Mouse (Mus musculus) kidney, adult 2 months (tissue): ENCODE measurements around the gene Hsd17b1. TPM values are rescaled to one million over a fixed set of nuclear protein-coding genes. Genes with fewer than 3 reads are reported as not detected.

ENCODE experiments used
- DNase-seq: peaks from one replicate; pipeline ENCODE4 v3.0.0; 2021
- H3K27ac ChIP-seq: fragments of 200-500 bp; 2 replicates; pipeline ENCODE4 v1.5.1; 2012; ENCODE audit warnings: low read depth, low read length, control low read depth, inconsistent platforms; ENCODE audit not compliant: insufficient read depth
- H3K27me3 ChIP-seq: fragments of 200-500 bp; replicated peaks from 2 replicates; pipeline ENCODE4 v1.6.1; 2012; ENCODE audit warnings: mild to moderate bottlenecking, moderate library complexity, low read length, inconsistent platforms; ENCODE audit not compliant: control insufficient read depth, insufficient read depth
- H3K36me3 ChIP-seq: fragments of 200-500 bp; 2 replicates; pipeline ENCODE4 v1.6.1; 2012; ENCODE audit warnings: mild to moderate bottlenecking, moderate library complexity, low read length, inconsistent platforms; ENCODE audit not compliant: control insufficient read depth, insufficient read depth
- H3K4me1 ChIP-seq: fragments of 200-500 bp; 2 replicates; pipeline ENCODE4 v1.6.1; 2011; ENCODE audit warnings: low read length; ENCODE audit not compliant: control insufficient read depth, insufficient read depth
- H3K4me3 ChIP-seq: fragments of 200-500 bp; 2 replicates; pipeline ENCODE4 v1.5.1; 2011; ENCODE audit warnings: mild to moderate bottlenecking, low read depth, low read length, control low read depth; ENCODE audit not compliant: insufficient read depth
- CTCF ChIP-seq: fragments of 200-500 bp; conservative IDR thresholded peaks from 2 replicates; pipeline ENCODE4 v1.5.1; 2011; ENCODE audit warnings: low read depth, mild to moderate bottlenecking, control low read depth, low read length, moderate library complexity, mixed read lengths; ENCODE audit not compliant: insufficient read depth, insufficient read length
- POLR2A ChIP-seq: fragments of 200-500 bp; IDR thresholded peaks from one replicate; pipeline ENCODE4 v1.6.1; 2011; ENCODE audit warnings: low read depth, low read length, control low read depth
- WGBS: fragments of 180-500 bp; shearing (Covaris S2); methylation state at CpG from one replicate; pipeline ENCODE4 v1.1.7; 2018; 5-methylcytosine and 5-hydroxymethylcytosine counted together
- polyA plus RNA-seq: library from polyadenylated mRNA; depleted of rRNA; stranded (reverse); fragments of >200 nt; gene quantifications from 2 replicates; pipeline ENCODE4 v1.2.3, GENCODE M21; 2012

Gene Hsd17b1
- polyA plus RNA-seq, 1 experiment = 0.44 TPM

- Histone ChIP-seq H3K4me3 (no peak overlapping the region), H3K36me3 (no peaks in the 10 kb centered on the region), H3K4me1 (peaks cover 18% of the 10 kb centered on the region; the same call in 1 of the 2 replicates), H3K27me3 (no peaks in the 10 kb centered on the region), H3K27ac (peak overlapping the region; percentile 84)
- DNase-seq = peak; percentile 68
- TF ChIP-seq POLR2A = no peak
- no peak for TF ChIP-seq CTCF
- WGBS = 61% methylated on average over 5 of the region's 5 CpGs
Measured at GRCm38 (mm10) chr11:101080421-101080820, 2.2 kb downstream of the Hsd17b1 start.

GRCm38 (mm10) chr11:101081659-101082058, 3.4 kb downstream of the Hsd17b1 start:
- 8% methylated on average over 10 of the region's 10 CpGs for WGBS
- no peaks in the 10 kb centered on the region for H3K36me3 ChIP-seq
- H3K4me1 ChIP-seq = peaks cover 23% of the 10 kb centered on the region
- TF ChIP-seq POLR2A (no peak), CTCF (no peak)
- DNase-seq = peak; percentile 40
- peak overlapping the region; percentile 84 for H3K27ac ChIP-seq
- no peaks in the 10 kb centered on the region for H3K27me3 ChIP-seq
- H3K4me3 ChIP-seq = peak overlapping the region; percentile 51

- H3K4me1 ChIP-seq = peaks cover 24% of the 10 kb centered on the region
- peak; percentile 62 for TF ChIP-seq POLR2A
- 0 out of 2 replicates have a peak, but pooled peaks have one; percentile 17 for TF ChIP-seq CTCF
- peak within 1 kb of the TSS; percentile 79 for H3K4me3 ChIP-seq
- no peaks in the 10 kb centered on the region for H3K27me3 ChIP-seq
- peak within 1 kb of the TSS; percentile 84 for H3K27ac ChIP-seq
- no peaks in the 10 kb centered on the region for H3K36me3 ChIP-seq
- peak; percentile 94 for DNase-seq
- WGBS = under 1% methylated on average over 51 of the region's 51 CpGs
Measured at GRCm38 (mm10) chr11:101082208-101083082, 4.2 kb downstream of the Hsd17b1 start, which contains the start of gene Coasy. Coasy (plus strand) TSS chr11:101082565.

GRCm38 (mm10) chr11:101083083-101083697, 5.0 kb downstream of the Hsd17b1 start:
- H3K36me3 ChIP-seq = no peaks in the 10 kb centered on the region
- H3K27ac ChIP-seq = peak overlapping the region; percentile 77
- 16% methylated on average over 19 of the region's 19 CpGs for WGBS
- H3K4me1 ChIP-seq = peaks cover 32% of the 10 kb centered on the region
- H3K27me3 ChIP-seq = no peaks in the 10 kb centered on the region
- peak overlapping the region; percentile 79 for H3K4me3 ChIP-seq
- TF ChIP-seq CTCF (no peak), POLR2A (no peak)
- DNase-seq = peak; percentile 87

- Histone ChIP-seq H3K4me1 (peaks cover 32% of the 10 kb centered on the region), H3K27me3 (no peaks in the 10 kb centered on the region), H3K27ac (no peak overlapping the region), H3K36me3 (0 out of 2 replicates have a peak, but pooled peaks cover 2% of the 10 kb centered on the region), H3K4me3 (no peak overlapping the region)
- WGBS = 80% methylated on average over 14 of the region's 14 CpGs
- TF ChIP-seq CTCF (no peak), POLR2A (no peak)
- DNase-seq = no peak
Measured at GRCm38 (mm10) chr11:101084246-101084645, 6.0 kb downstream of the Hsd17b1 start.

GRCm38 (mm10) chr11:101084811-101085210, 6.6 kb downstream of the Hsd17b1 start:
- H3K27me3 ChIP-seq = no peaks in the 10 kb centered on the region
- TF ChIP-seq POLR2A = no peak
- no peak for TF ChIP-seq CTCF

GRCm38 (mm10) chr11:101085617-101086322, 7.6 kb downstream of the Hsd17b1 start:
- peak; percentile 80 for DNase-seq
- Histone ChIP-seq H3K36me3 (peaks cover 2% of the 10 kb centered on the region; the same call in 1 of the 2 replicates), H3K4me1 (peaks cover 29% of the 10 kb centered on the region), H3K27me3 (no peaks in the 10 kb centered on the region), H3K4me3 (no peak overlapping the region), H3K27ac (peak overlapping the region; percentile 74; the same call in 1 of the 2 replicates)
- 79% methylated on average over 18 of the region's 18 CpGs for WGBS
- TF ChIP-seq POLR2A (no peak), CTCF (no peak)

More at GRCm38 (mm10) chr11:101084811-101085210, 6.6 kb downstream of the Hsd17b1 start:
- WGBS = 96% methylated on average over 12 of the region's 12 CpGs
- DNase-seq = no peak
- H3K27ac ChIP-seq = no peak overlapping the region
- no peak overlapping the region for H3K4me3 ChIP-seq
- H3K4me1 ChIP-seq = peaks cover 32% of the 10 kb centered on the region
- H3K36me3 ChIP-seq = peaks cover 2% of the 10 kb centered on the region; the same call in 1 of the 2 replicates
